Mouse (Mus musculus) small intestine, adult 10 weeks (tissue): Measurements from ENCODE around the gene Htr1a. TPM values are rescaled to one million over a fixed set of nuclear protein-coding genes. Genes with fewer than 3 reads are reported as not detected.

Experiments used
- polyA plus RNA-seq: library from polyadenylated mRNA; stranded (reverse); fragments of 350-450 nt; fragmentation: Illumina TruSeq; extraction: RNeasy Lipid Tissue Mini Kit (QIAGEN cat#74804); gene quantifications from one replicate; pipeline ENCODE4 v1.2.3, GENCODE M21; 2014; ENCODE audit warnings: low replicate concordance

The Htr1a gene
- not detected for polyA plus RNA-seq

GRCm38 (mm10) chr13:105443339-105443738 lies at the start of gene Htr1a:
Gene Htr1a (plus strand): TSS chr13:105443639.

Other genes starting within 250 kb of the Htr1a start
- gene Rnf180, start 148.8 kb upstream of the Htr1a start, polyA plus RNA-seq, result 1.3 TPM